Mouse (Mus musculus): ENCODE results near the gene Lrp2.

DNA sequence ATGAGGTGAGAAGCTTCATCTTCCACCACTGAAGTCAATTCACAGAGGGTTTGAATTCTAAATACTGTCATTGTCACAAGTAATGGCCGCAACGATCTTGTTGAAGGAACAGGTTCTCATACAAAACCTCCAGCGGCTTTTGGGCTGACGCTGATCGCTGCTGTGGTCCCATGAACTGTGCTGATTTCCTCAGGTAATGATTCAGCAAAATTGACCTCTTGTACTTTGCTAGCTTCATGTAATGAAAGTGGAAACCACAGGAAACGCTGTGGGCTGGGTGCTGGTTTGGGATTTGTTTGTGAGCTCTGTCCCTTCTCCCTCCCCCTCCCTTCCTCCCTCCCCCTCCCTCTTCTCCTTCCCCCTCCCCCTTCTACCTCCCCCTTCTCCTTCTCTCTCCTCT, 170.8 kb downstream of the Lrp2 start:
- TF ChIP-seq CTCF (IDR thresholded peaks at IDR 0.05; ENCODE audit: extremely low read depth, insufficient read depth, insufficient read length, insufficient replicate concordance), result no peak
- no peak for TF ChIP-seq POLR2A (IDR thresholded peaks at IDR 0.05; ENCODE audit: low read depth, low read length)
